In the genomic region with DNA sequence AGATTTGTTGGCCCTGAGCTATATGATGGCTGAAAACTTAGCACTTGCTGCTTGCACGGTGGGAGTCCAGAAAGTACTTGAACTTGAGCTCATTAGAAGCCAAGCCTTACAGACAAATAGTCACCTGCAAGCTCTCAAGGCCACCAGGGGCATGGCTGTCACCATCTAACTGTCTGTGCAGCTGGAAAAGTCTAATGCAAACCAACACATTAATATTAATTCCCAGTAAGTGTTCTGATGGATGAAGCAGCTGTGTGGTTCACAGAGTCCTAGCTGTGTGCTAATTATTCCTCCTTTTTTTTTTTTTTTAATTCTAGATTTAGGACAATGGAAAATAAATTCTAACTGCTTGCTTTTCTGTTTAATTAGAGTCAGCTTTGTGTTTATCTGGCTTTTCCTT, we compare ENCODE assay signal across 23 mouse cellular contexts.
"Had no signal": no experiment of that assay in that cellular context is flagged by ENCODE, and none has a peak within 500 bp of the region (broad histone marks: within the 10 kb centered on the region; RNA-seq: fewer than 3 reads in every experiment).

No protein-coding gene starts in this region.

- DNase-seq: kidney, adult 2 months; kidney, postnatal 36 days; left cerebral cortex, postnatal 4 days; liver; lung, adult 18-20 months; lung, postnatal 10 days; lung, postnatal 36 days; right cerebral cortex, adult 18-20 months; right cerebral cortex, postnatal 14 days; right cerebral cortex, postnatal 4 days; thymus, adult 18-20 months; thymus, postnatal 36 days had no signal

- H3K9me3 ChIP-seq: limb, embryonic 13.5 days; liver, embryonic 12.5 days; liver, embryonic 15.5 days; lung, embryonic 15.5 days; midbrain, embryonic 10.5 days; midbrain, embryonic 13.5 days; neural tube, embryonic 13.5 days had no signal

- H3K27me3 ChIP-seq: limb, embryonic 13.5 days; liver, embryonic 12.5 days; liver, embryonic 15.5 days; lung, embryonic 15.5 days; midbrain, embryonic 13.5 days; neural tube, embryonic 13.5 days had no signal

- H3K27ac ChIP-seq: kidney, postnatal 0 days; limb, embryonic 13.5 days; liver, embryonic 12.5 days; liver, embryonic 15.5 days; lung, embryonic 15.5 days; midbrain, embryonic 10.5 days; midbrain, embryonic 13.5 days; neural tube, embryonic 13.5 days had no signal

- H3K4me1 ChIP-seq: limb, embryonic 13.5 days; liver, embryonic 12.5 days; liver, embryonic 15.5 days; lung, embryonic 15.5 days; midbrain, embryonic 10.5 days; midbrain, embryonic 13.5 days; neural tube, embryonic 13.5 days had no signal

- H3K36me3 ChIP-seq: limb, embryonic 13.5 days; liver, embryonic 12.5 days; liver, embryonic 15.5 days; lung, embryonic 15.5 days; midbrain, embryonic 10.5 days; midbrain, embryonic 13.5 days; neural tube, embryonic 13.5 days had no signal

- H3K9ac ChIP-seq: limb, embryonic 13.5 days; liver, embryonic 12.5 days; liver, embryonic 15.5 days; lung, embryonic 15.5 days; midbrain, embryonic 13.5 days; neural tube, embryonic 13.5 days had no signal

- H3K4me2 ChIP-seq: limb, embryonic 13.5 days; liver, embryonic 12.5 days; liver, embryonic 15.5 days; lung, embryonic 15.5 days; midbrain, embryonic 13.5 days; neural tube, embryonic 13.5 days had no signal

- ATAC-seq: liver, embryonic 12.5 days; midbrain, embryonic 13.5 days; midbrain, embryonic 16.5 days had no signal

- H3K4me3 ChIP-seq: limb, embryonic 13.5 days; liver, embryonic 12.5 days; liver, embryonic 15.5 days; lung, embryonic 15.5 days; megakaryocyte, embryonic 14.5 days; midbrain, embryonic 10.5 days; midbrain, embryonic 13.5 days; myocyte; neural tube, embryonic 13.5 days had no signal
